Mouse (Mus musculus): Measurements from ENCODE around the gene Pigo. TPM values are rescaled to one million over a fixed set of nuclear protein-coding genes. Genes with fewer than 3 reads are reported as not detected.
A peak's percentile ranks its signal among the peaks of the same experiment; 100 is the strongest.
"Not testable (repeated sequence)": the region's sequence is repeated elsewhere in the genome, so short reads cannot be mapped to it uniquely, and the experiment has no call there.

Pigo gene
- polyA plus RNA-seq, 1 experiment: 35.8 TPM

- 31% methylated on average over 2 of the region's 2 CpGs for WGBS
- no peaks in the 10 kb centered on the region for H3K4me1 ChIP-seq (ENCODE audit: control insufficient read depth, insufficient read depth, low read length)
- no peaks in the 10 kb centered on the region for H3K27me3 ChIP-seq (ENCODE audit: control insufficient read depth, insufficient read depth, low read length)
- H3K27ac ChIP-seq (ENCODE audit: insufficient read depth, low read length): no peak overlapping the region
- TF ChIP-seq CTCF (IDR thresholded peaks at IDR 0.05; ENCODE audit: borderline replicate concordance, insufficient read depth, low read depth, low read length) (no peak), POLR2A (IDR thresholded peaks at IDR 0.05; ENCODE audit: borderline replicate concordance, insufficient read depth, low read length) (no peak)
- DNase-seq: no peak
- no peak overlapping the region for H3K4me3 ChIP-seq (replicated peaks; ENCODE audit: insufficient read depth, low read depth, low read length)
These were observed 27.6 kb downstream of the Pigo start for GRCm38 (mm10) chr4:42998022-42998421.

GRCm38 (mm10) chr4:42988296-42988695 lies 37.3 kb downstream of the Pigo start:
- 85% methylated on average over 1 of the region's 1 CpGs for WGBS
- H3K4me3 ChIP-seq (replicated peaks; ENCODE audit: insufficient read depth, low read depth, low read length): no peak overlapping the region
- H3K4me1 ChIP-seq (ENCODE audit: control insufficient read depth, insufficient read depth, low read length): no peaks in the 10 kb centered on the region
- TF ChIP-seq CTCF (IDR thresholded peaks at IDR 0.05; ENCODE audit: borderline replicate concordance, insufficient read depth, low read depth, low read length) (no peak), POLR2A (IDR thresholded peaks at IDR 0.05; ENCODE audit: borderline replicate concordance, insufficient read depth, low read length) (no peak)
- H3K27ac ChIP-seq (ENCODE audit: insufficient read depth, low read length): no peak overlapping the region
- no peak for DNase-seq
- no peaks in the 10 kb centered on the region for H3K27me3 ChIP-seq (ENCODE audit: control insufficient read depth, insufficient read depth, low read length)

GRCm38 (mm10) chr4:42980467-42980866 lies 45.2 kb downstream of the Pigo start:
- WGBS: 79% methylated on average over 8 of the region's 8 CpGs
- H3K4me1 ChIP-seq (ENCODE audit: control insufficient read depth, insufficient read depth, low read length); DNase-seq; H3K27me3 ChIP-seq (ENCODE audit: control insufficient read depth, insufficient read depth, low read length); H3K4me3 ChIP-seq (replicated peaks; ENCODE audit: insufficient read depth, low read depth, low read length); H3K27ac ChIP-seq (ENCODE audit: insufficient read depth, low read length): not testable (repeated sequence)

GRCm38 (mm10) chr4:42978062-42978461 lies 47.6 kb downstream of the Pigo start:
- Histone ChIP-seq H3K27me3 (ENCODE audit: control insufficient read depth, insufficient read depth, low read length) (no peaks in the 10 kb centered on the region), H3K4me1 (ENCODE audit: control insufficient read depth, insufficient read depth, low read length) (no peaks in the 10 kb centered on the region), H3K4me3 (replicated peaks; ENCODE audit: insufficient read depth, low read depth, low read length) (no peak overlapping the region), H3K27ac (ENCODE audit: insufficient read depth, low read length) (no peak overlapping the region)
- 93% methylated on average over 4 of the region's 4 CpGs for WGBS
- no peak for TF ChIP-seq POLR2A (IDR thresholded peaks at IDR 0.05; ENCODE audit: borderline replicate concordance, insufficient read depth, low read length)
- 0 out of 2 replicates have a peak, but pooled peaks have one; percentile 13 for TF ChIP-seq CTCF (IDR thresholded peaks at IDR 0.05; ENCODE audit: borderline replicate concordance, insufficient read depth, low read depth, low read length)
- DNase-seq: no peak

GRCm38 (mm10) chr4:42973868-42974267 lies 51.8 kb downstream of the Pigo start:
- TF ChIP-seq POLR2A (IDR thresholded peaks at IDR 0.05; ENCODE audit: borderline replicate concordance, insufficient read depth, low read length): no peak
- no peak for TF ChIP-seq CTCF (IDR thresholded peaks at IDR 0.05; ENCODE audit: borderline replicate concordance, insufficient read depth, low read depth, low read length)
- Histone ChIP-seq H3K27me3 (ENCODE audit: control insufficient read depth, insufficient read depth, low read length) (no peaks in the 10 kb centered on the region), H3K27ac (ENCODE audit: insufficient read depth, low read length) (no peak overlapping the region), H3K4me3 (replicated peaks; ENCODE audit: insufficient read depth, low read depth, low read length) (no peak overlapping the region), H3K4me1 (ENCODE audit: control insufficient read depth, insufficient read depth, low read length) (no peaks in the 10 kb centered on the region)
- no peak for DNase-seq
- 82% methylated on average over 5 of the region's 5 CpGs for WGBS

GRCm38 (mm10) chr4:42972952-42973351 lies 52.7 kb downstream of the Pigo start:
- 85% methylated on average over 4 of the region's 4 CpGs for WGBS
- Histone ChIP-seq H3K4me3 (replicated peaks; ENCODE audit: insufficient read depth, low read depth, low read length) (no peak overlapping the region), H3K27ac (ENCODE audit: insufficient read depth, low read length) (no peak overlapping the region), H3K27me3 (ENCODE audit: control insufficient read depth, insufficient read depth, low read length) (no peaks in the 10 kb centered on the region), H3K4me1 (ENCODE audit: control insufficient read depth, insufficient read depth, low read length) (no peaks in the 10 kb centered on the region)
- DNase-seq: no peak
- no peak for TF ChIP-seq POLR2A (IDR thresholded peaks at IDR 0.05; ENCODE audit: borderline replicate concordance, insufficient read depth, low read length)

GRCm38 (mm10) chr4:42969304-42969703 lies 56.3 kb downstream of the Pigo start, which contains the start of gene 1700022I11Rik:
1700022I11Rik (plus strand) TSS chr4:42969604.
- 89% methylated on average over 4 of the region's 4 CpGs for WGBS

More at GRCm38 (mm10) chr4:42969304-42969703, 56.3 kb downstream of the Pigo start, which contains the start of gene 1700022I11Rik:
- Histone ChIP-seq H3K27me3 (ENCODE audit: control insufficient read depth, insufficient read depth, low read length) (no peaks in the 10 kb centered on the region), H3K4me3 (replicated peaks; ENCODE audit: insufficient read depth, low read depth, low read length) (no peak within 1 kb of the TSS), H3K4me1 (ENCODE audit: control insufficient read depth, insufficient read depth, low read length) (peaks cover 3% of the 10 kb centered on the region; the same call in 1 of the 2 replicates), H3K27ac (ENCODE audit: insufficient read depth, low read length) (no peak within 1 kb of the TSS)
- DNase-seq: no peak
- no peak for TF ChIP-seq CTCF (IDR thresholded peaks at IDR 0.05; ENCODE audit: borderline replicate concordance, insufficient read depth, low read depth, low read length)
- TF ChIP-seq POLR2A (IDR thresholded peaks at IDR 0.05; ENCODE audit: borderline replicate concordance, insufficient read depth, low read length): no peak

Other genes starting within 250 kb of the Pigo start
- 0.35 and 0.59 TPM in 2 replicates for gene Fam205a1, start 171.9 kb downstream of the Pigo start, polyA plus RNA-seq (2012; rRNA removed)
- 0.10 and 0.11 TPM in 2 replicates for gene Gm12394, start 169.0 kb downstream of the Pigo start, polyA plus RNA-seq (2012; rRNA removed)
- 0.10 TPM in 1 of 2 replicates, not detected in the other for gene Fam205c, start 151.6 kb downstream of the Pigo start, polyA plus RNA-seq (2012; rRNA removed)
- gene Phf24, start 109.2 kb downstream of the Pigo start, polyA plus RNA-seq (2012; rRNA removed): 79.9 and 84.1 TPM in 2 replicates
- gene Dnajb5, start 76.0 kb downstream of the Pigo start, polyA plus RNA-seq (2012; rRNA removed): 55.0 and 58.7 TPM in 2 replicates
- gene 1700022I11Rik, start 56.2 kb downstream of the Pigo start, polyA plus RNA-seq (2012; rRNA removed): not detected in 2 replicates
- gene Vcp, start 25.3 kb downstream of the Pigo start, polyA plus RNA-seq (2012; rRNA removed): 196 and 200 TPM in 2 replicates
- 36.2 and 36.7 TPM in 2 replicates for gene Fancg, start 15.3 kb downstream of the Pigo start, polyA plus RNA-seq (2012; rRNA removed)
- 138 and 142 TPM in 2 replicates for gene Stoml2, start 5.9 kb upstream of the Pigo start, polyA plus RNA-seq (2012; rRNA removed)
- 29.9 and 32.5 TPM in 2 replicates for gene Fam214b, start 20.4 kb upstream of the Pigo start, polyA plus RNA-seq (2012; rRNA removed)
- gene Unc13b, start 33.1 kb upstream of the Pigo start, polyA plus RNA-seq (2012; rRNA removed): 12.8 and 14.5 TPM in 2 replicates
- 1.0 and 1.4 TPM in 2 replicates for gene Atp8b5, start 241.3 kb upstream of the Pigo start, polyA plus RNA-seq (2012; rRNA removed)

Data from cerebellum, adult 2 months (tissue).